Mouse (Mus musculus): ENCODE data around the gene Ice1. TPM values are rescaled to one million over a fixed set of nuclear protein-coding genes. Genes with fewer than 3 reads are reported as not detected.

Ice1 gene
- total and polyA plus RNA-seq, 3 experiments, result 33.5 to 40.1 (median 37.6) TPM

GRCm38 (mm10) chr13:70553456-70553855, 84.0 kb downstream of the Ice1 start:
- Histone ChIP-seq H3K4me1 (ENCODE audit: control insufficient read depth in 1 of 2, insufficient read depth in 2 of 2, low read length in 2 of 2) (no peaks in the 10 kb centered on the region), H3K79me2 (ENCODE audit: control insufficient read depth, insufficient read depth, low read length, poor library complexity) (no peaks in the 10 kb centered on the region), H3K27ac (ENCODE audit: control insufficient read depth, low read depth, low read length) (no peak overlapping the region), H3K36me3 (ENCODE audit: control insufficient read depth in 1 of 2, insufficient read depth in 2 of 2, low read length in 2 of 2) (no peaks in the 10 kb centered on the region), H3K4me3 (ENCODE audit: control insufficient read depth in 1 of 2, insufficient read depth in 1 of 2, low read depth in 2 of 2, low read length in 2 of 2) (no peak overlapping the region), H3K27me3 (ENCODE audit: control insufficient read depth in 1 of 2, insufficient read depth in 2 of 2, low read length in 2 of 2) (no peaks in the 10 kb centered on the region), H3K9ac (ENCODE audit: control insufficient read depth, low read depth, low read length, poor library complexity, severe bottlenecking) (no peak overlapping the region), H3K9me3 (replicated peaks; ENCODE audit: insufficient read depth, low read length) (no peaks in the 10 kb centered on the region)
- DNase-seq (ENCODE audit: low read depth, low spot score), result no peak
- no peak for TF ChIP-seq MEF2A (IDR thresholded peaks at IDR 0.05; ENCODE audit: extremely low read depth, insufficient replicate concordance, low read depth, low read length, poor library complexity, severe bottlenecking)
- no peak for TF ChIP-seq MAZ (IDR thresholded peaks at IDR 0.05; ENCODE audit: low read depth, low read length)
- no peak for TF ChIP-seq SMC3 (IDR thresholded peaks at IDR 0.05; ENCODE audit: low read depth, low read length)
- TF ChIP-seq MXI1 (IDR thresholded peaks at IDR 0.05; ENCODE audit: low read depth, low read length), result no peak
- TF ChIP-seq GATA1 (IDR thresholded peaks at IDR 0.05; ENCODE audit: low read depth, low read length), result no peak
- no peak for TF ChIP-seq CTCF (IDR thresholded peaks at IDR 0.05 in 2 of 3, conservative IDR thresholded peaks at IDR 0.05 in 1 of 3; ENCODE audit: control insufficient read depth in 1 of 3, insufficient read depth in 1 of 3, low read depth in 2 of 3, low read length in 3 of 3, poor library complexity in 1 of 3, severe bottlenecking in 1 of 3)
- TF ChIP-seq MAFK (IDR thresholded peaks at IDR 0.05; ENCODE audit: borderline replicate concordance, low read depth, low read length), result no peak
- TF ChIP-seq ELF1 (IDR thresholded peaks at IDR 0.05; ENCODE audit: low read depth, low read length), result no peak
- no peak for TF ChIP-seq UBTF (IDR thresholded peaks at IDR 0.05; ENCODE audit: borderline replicate concordance, insufficient read depth, low read depth, low read length)
- TF ChIP-seq CHD1 (IDR thresholded peaks at IDR 0.05; ENCODE audit: low read depth, low read length), result no peak
- TF ChIP-seq USF2 (IDR thresholded peaks at IDR 0.05; ENCODE audit: borderline replicate concordance in 1 of 2, insufficient read depth in 1 of 2, low read depth in 1 of 2, low read length in 2 of 2), result no peak
- no peak for TF ChIP-seq MAX (IDR thresholded peaks at IDR 0.05; ENCODE audit: low read length)
- no peak for TF ChIP-seq ZNF384 (IDR thresholded peaks at IDR 0.05; ENCODE audit: low read depth, low read length)
- no peak for TF ChIP-seq ETS1 (IDR thresholded peaks at IDR 0.05; ENCODE audit: low read depth, low read length)

GRCm38 (mm10) chr13:70547457-70547856, 90.0 kb downstream of the Ice1 start:
- Histone ChIP-seq H3K36me3 (ENCODE audit: control insufficient read depth in 1 of 2, insufficient read depth in 2 of 2, low read length in 2 of 2) (no peaks in the 10 kb centered on the region), H3K9me3 (replicated peaks; ENCODE audit: insufficient read depth, low read length) (no peaks in the 10 kb centered on the region)

More at GRCm38 (mm10) chr13:70547457-70547856, 90.0 kb downstream of the Ice1 start:
- H3K79me2 ChIP-seq (ENCODE audit: control insufficient read depth, insufficient read depth, low read length, poor library complexity), result no peaks in the 10 kb centered on the region
- no peak overlapping the region for H3K9ac ChIP-seq (ENCODE audit: control insufficient read depth, low read depth, low read length, poor library complexity, severe bottlenecking)
- H3K4me1 ChIP-seq (ENCODE audit: control insufficient read depth in 1 of 2, insufficient read depth in 2 of 2, low read length in 2 of 2), result no peaks in the 10 kb centered on the region
- H3K27ac ChIP-seq (ENCODE audit: control insufficient read depth, low read depth, low read length), result no peak overlapping the region
- H3K4me3 ChIP-seq (ENCODE audit: control insufficient read depth in 1 of 2, insufficient read depth in 1 of 2, low read depth in 2 of 2, low read length in 2 of 2), result no peak overlapping the region
- no peak for DNase-seq (ENCODE audit: low read depth, low spot score)
- H3K27me3 ChIP-seq (ENCODE audit: control insufficient read depth in 1 of 2, insufficient read depth in 2 of 2, low read length in 2 of 2), result no peaks in the 10 kb centered on the region
- TF ChIP-seq ELF1 (IDR thresholded peaks at IDR 0.05; ENCODE audit: low read depth, low read length) (no peak), TBP (IDR thresholded peaks at IDR 0.05; ENCODE audit: low read depth, low read length) (no peak), RAD21 (IDR thresholded peaks at IDR 0.05; ENCODE audit: low read depth, low read length) (no peak), RCOR1 (IDR thresholded peaks at IDR 0.05; ENCODE audit: low read depth, low read length) (no peak), JUND (IDR thresholded peaks at IDR 0.05; ENCODE audit: low read depth, low read length) (no peak), MXI1 (IDR thresholded peaks at IDR 0.05; ENCODE audit: low read depth, low read length) (no peak)

Measured in MEL (cell line).